Mouse (Mus musculus): ENCODE data around the gene Armc8. TPM values are rescaled to one million over a fixed set of nuclear protein-coding genes. Genes with fewer than 3 reads are reported as not detected.

Gene Armc8
- polyA plus RNA-seq, 1 experiment from 2014 or later: 87.2 TPM

- Histone ChIP-seq H3K27ac (ENCODE audit: low read length) (no peak overlapping the region), H3K4me3 (ENCODE audit: low read depth, low read length) (no peak overlapping the region), H3K4me2 (ENCODE audit: low read length) (no peak overlapping the region), H3K9me3 (replicated peaks; ENCODE audit: control insufficient read depth, low read length, poor library complexity, severe bottlenecking) (no peaks in the 10 kb centered on the region), H3K4me1 (ENCODE audit: control insufficient read depth, insufficient read depth, low read length) (no peaks in the 10 kb centered on the region), H3K27me3 (ENCODE audit: control insufficient read depth, insufficient read depth, low read depth, low read length) (no peaks in the 10 kb centered on the region), H3K9ac (ENCODE audit: low read depth, low read length) (no peak overlapping the region), H3K36me3 (ENCODE audit: control insufficient read depth, insufficient read depth, low read length) (no peaks in the 10 kb centered on the region)
- 95% methylated on average over 2 of the region's 2 CpGs for WGBS
- ATAC-seq: no peak
Measured at GRCm38 (mm10) chr9:99553049-99553448, 15.7 kb downstream of the Armc8 start.

GRCm38 (mm10) chr9:99552068-99552467 lies 16.6 kb downstream of the Armc8 start:
- Histone ChIP-seq H3K27ac (ENCODE audit: low read length) (no peak overlapping the region), H3K9ac (ENCODE audit: low read depth, low read length) (no peak overlapping the region), H3K36me3 (ENCODE audit: control insufficient read depth, insufficient read depth, low read length) (no peaks in the 10 kb centered on the region), H3K27me3 (ENCODE audit: control insufficient read depth, insufficient read depth, low read depth, low read length) (no peaks in the 10 kb centered on the region), H3K4me1 (ENCODE audit: control insufficient read depth, insufficient read depth, low read length) (no peaks in the 10 kb centered on the region), H3K4me2 (ENCODE audit: low read length) (no peak overlapping the region), H3K4me3 (ENCODE audit: low read depth, low read length) (no peak overlapping the region), H3K9me3 (replicated peaks; ENCODE audit: control insufficient read depth, low read length, poor library complexity, severe bottlenecking) (no peaks in the 10 kb centered on the region)
- 93% methylated on average over 2 of the region's 2 CpGs for WGBS
- no peak for ATAC-seq

DNA sequence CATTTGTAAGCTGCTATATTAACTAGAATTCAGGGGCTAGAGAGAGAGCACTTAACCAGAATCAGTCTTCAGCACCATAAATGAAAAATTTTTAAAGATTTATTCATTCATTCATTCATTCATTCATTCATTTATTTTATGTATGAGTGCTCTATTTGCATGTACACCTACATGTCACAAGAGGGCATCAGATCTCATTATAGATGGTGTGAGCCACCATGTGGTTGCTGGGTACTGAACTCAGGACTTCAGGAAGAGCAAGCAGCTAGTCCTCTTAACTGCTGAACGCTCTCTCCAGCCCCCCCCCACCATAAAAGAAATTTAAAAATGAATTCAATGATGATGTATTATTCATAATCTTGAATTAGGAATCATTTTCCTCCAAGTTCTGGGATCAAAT lies 22.4 kb downstream of the Armc8 start:
- Histone ChIP-seq H3K27me3 (ENCODE audit: control insufficient read depth, insufficient read depth, low read depth, low read length) (no peaks in the 10 kb centered on the region), H3K4me1 (ENCODE audit: control insufficient read depth, insufficient read depth, low read length) (no peaks in the 10 kb centered on the region), H3K9me3 (replicated peaks; ENCODE audit: control insufficient read depth, low read length, poor library complexity, severe bottlenecking) (no peaks in the 10 kb centered on the region), H3K27ac (ENCODE audit: low read length) (no peak overlapping the region), H3K9ac (ENCODE audit: low read depth, low read length) (no peak overlapping the region), H3K4me2 (ENCODE audit: low read length) (no peak overlapping the region), H3K36me3 (ENCODE audit: control insufficient read depth, insufficient read depth, low read length) (no peaks in the 10 kb centered on the region), H3K4me3 (ENCODE audit: low read depth, low read length) (no peak overlapping the region)
- WGBS: 96% methylated on average over 1 of the region's 1 CpGs
- ATAC-seq: no peak

DNA sequence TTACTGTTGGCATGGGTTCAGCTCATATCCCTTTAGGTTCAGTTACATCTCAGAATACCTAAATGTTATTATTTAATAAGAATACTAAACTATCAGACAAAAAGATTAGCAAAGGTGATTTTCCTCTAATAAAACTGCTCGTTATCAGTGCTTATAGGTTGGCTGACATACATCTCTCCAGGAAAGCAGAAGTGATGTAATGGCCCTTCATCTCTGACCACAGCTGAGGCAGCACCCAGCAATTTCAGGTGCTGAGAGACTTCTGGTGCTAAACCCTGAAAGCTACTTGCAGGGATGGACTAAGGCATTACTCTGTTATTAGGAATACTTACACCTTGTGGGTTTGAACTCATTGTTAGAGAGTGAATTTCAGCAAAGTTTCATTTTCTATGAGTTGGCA lies 36.8 kb downstream of the Armc8 start:
- no peak overlapping the region for H3K4me2 ChIP-seq (ENCODE audit: low read length)
- no peaks in the 10 kb centered on the region for H3K27me3 ChIP-seq (ENCODE audit: control insufficient read depth, insufficient read depth, low read depth, low read length)
- H3K9ac ChIP-seq (ENCODE audit: low read depth, low read length): no peak overlapping the region
- ATAC-seq: no peak
- H3K27ac ChIP-seq (ENCODE audit: low read length): no peak overlapping the region
- 93% methylated on average over 1 of the region's 1 CpGs for WGBS
- no peaks in the 10 kb centered on the region for H3K4me1 ChIP-seq (ENCODE audit: control insufficient read depth, insufficient read depth, low read length)
- no peak overlapping the region for H3K4me3 ChIP-seq (ENCODE audit: low read depth, low read length)
- H3K36me3 ChIP-seq (ENCODE audit: control insufficient read depth, insufficient read depth, low read length): peaks cover 17% of the 10 kb centered on the region
- H3K9me3 ChIP-seq (replicated peaks; ENCODE audit: control insufficient read depth, low read length, poor library complexity, severe bottlenecking): no peaks in the 10 kb centered on the region

DNA sequence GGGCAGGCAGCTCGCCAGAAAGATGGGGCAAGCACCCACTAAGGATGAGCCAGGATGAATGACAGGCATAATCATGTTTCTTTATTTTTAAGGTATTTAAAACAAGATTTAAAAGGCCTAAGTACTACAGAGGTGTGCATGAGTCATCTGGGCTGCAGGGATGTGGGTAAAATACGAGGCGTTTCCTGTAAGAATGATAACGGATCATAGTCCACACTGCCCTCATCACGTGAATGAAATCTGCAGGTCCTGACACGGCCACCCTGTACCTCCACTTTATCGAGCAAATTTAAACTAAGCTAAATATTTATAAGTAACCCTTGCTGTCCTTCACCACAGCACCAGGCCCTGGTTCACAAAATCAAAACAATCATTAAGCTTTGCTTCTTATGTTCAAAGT lies 62.8 kb downstream of the Armc8 start:
- no peak overlapping the region for H3K27ac ChIP-seq (ENCODE audit: low read length)
- no peaks in the 10 kb centered on the region for H3K27me3 ChIP-seq (ENCODE audit: control insufficient read depth, insufficient read depth, low read depth, low read length)
- no peak overlapping the region for H3K4me2 ChIP-seq (ENCODE audit: low read length)
- H3K9me3 ChIP-seq (replicated peaks; ENCODE audit: control insufficient read depth, low read length, poor library complexity, severe bottlenecking): no peaks in the 10 kb centered on the region
- 89% methylated on average over 7 of the region's 7 CpGs for WGBS
- H3K4me1 ChIP-seq (ENCODE audit: control insufficient read depth, insufficient read depth, low read length): no peaks in the 10 kb centered on the region
- ATAC-seq: no peak
- no peak overlapping the region for H3K4me3 ChIP-seq (ENCODE audit: low read depth, low read length)
- H3K36me3 ChIP-seq (ENCODE audit: control insufficient read depth, insufficient read depth, low read length): 0 out of 2 replicates have a peak, but pooled peaks cover 3% of the 10 kb centered on the region
- no peak overlapping the region for H3K9ac ChIP-seq (ENCODE audit: low read depth, low read length)

DNA sequence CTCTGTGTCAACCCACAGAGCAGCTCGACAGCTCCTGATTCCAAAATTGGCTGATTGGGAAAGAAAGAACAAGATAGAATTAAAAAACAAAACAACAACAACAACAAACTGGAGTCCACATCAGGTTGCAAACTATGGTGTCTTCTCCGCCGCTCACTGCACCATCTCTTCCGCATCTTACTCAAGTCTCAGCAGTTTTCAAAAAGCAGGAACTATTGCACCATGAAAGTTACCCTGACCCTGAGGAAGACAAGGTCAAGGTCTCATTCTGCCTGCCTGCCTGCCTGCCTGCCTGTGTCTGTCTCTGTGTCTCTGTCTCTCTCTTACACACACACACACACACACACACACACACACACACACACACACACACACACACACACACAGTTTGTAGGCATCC lies 69.4 kb downstream of the Armc8 start:
- Histone ChIP-seq H3K4me2 (ENCODE audit: low read length) (no peak overlapping the region), H3K27ac (ENCODE audit: low read length) (no peak overlapping the region), H3K4me1 (ENCODE audit: control insufficient read depth, insufficient read depth, low read length) (no peaks in the 10 kb centered on the region), H3K27me3 (ENCODE audit: control insufficient read depth, insufficient read depth, low read depth, low read length) (no peaks in the 10 kb centered on the region), H3K9me3 (replicated peaks; ENCODE audit: control insufficient read depth, low read length, poor library complexity, severe bottlenecking) (no peaks in the 10 kb centered on the region), H3K4me3 (ENCODE audit: low read depth, low read length) (no peak overlapping the region), H3K9ac (ENCODE audit: low read depth, low read length) (no peak overlapping the region), H3K36me3 (ENCODE audit: control insufficient read depth, insufficient read depth, low read length) (peaks cover 16% of the 10 kb centered on the region)
- ATAC-seq: no peak
- WGBS: 93% methylated on average over 4 of the region's 4 CpGs

GRCm38 (mm10) chr9:99492634-99493200 lies 76.0 kb downstream of the Armc8 start:
- no peak for ATAC-seq

GRCm38 (mm10) chr9:99491050-99491449 lies 77.6 kb downstream of the Armc8 start:
- peaks cover 25% of the 10 kb centered on the region for H3K36me3 ChIP-seq (ENCODE audit: control insufficient read depth, insufficient read depth, low read length)
- ATAC-seq: no peak
- no peak overlapping the region for H3K9ac ChIP-seq (ENCODE audit: low read depth, low read length)
- H3K4me3 ChIP-seq (ENCODE audit: low read depth, low read length): no peak overlapping the region
- no peaks in the 10 kb centered on the region for H3K4me1 ChIP-seq (ENCODE audit: control insufficient read depth, insufficient read depth, low read length)
- no peak overlapping the region for H3K4me2 ChIP-seq (ENCODE audit: low read length)
- no peaks in the 10 kb centered on the region for H3K9me3 ChIP-seq (replicated peaks; ENCODE audit: control insufficient read depth, low read length, poor library complexity, severe bottlenecking)
- WGBS: 94% methylated on average over 4 of the region's 4 CpGs
- H3K27ac ChIP-seq (ENCODE audit: low read length): no peak overlapping the region
- H3K27me3 ChIP-seq (ENCODE audit: control insufficient read depth, insufficient read depth, low read depth, low read length): no peaks in the 10 kb centered on the region

More at GRCm38 (mm10) chr9:99492634-99493200, 76.0 kb downstream of the Armc8 start:
- H3K4me3 ChIP-seq (ENCODE audit: low read depth, low read length): no peak overlapping the region
- H3K27ac ChIP-seq (ENCODE audit: low read length): no peak overlapping the region
- no peaks in the 10 kb centered on the region for H3K4me1 ChIP-seq (ENCODE audit: control insufficient read depth, insufficient read depth, low read length)
- WGBS: 80% methylated on average over 10 of the region's 10 CpGs
- H3K4me2 ChIP-seq (ENCODE audit: low read length): no peak overlapping the region
- H3K9ac ChIP-seq (ENCODE audit: low read depth, low read length): no peak overlapping the region
- H3K9me3 ChIP-seq (replicated peaks; ENCODE audit: control insufficient read depth, low read length, poor library complexity, severe bottlenecking): no peaks in the 10 kb centered on the region
- H3K36me3 ChIP-seq (ENCODE audit: control insufficient read depth, insufficient read depth, low read length): peaks cover 26% of the 10 kb centered on the region
- H3K27me3 ChIP-seq (ENCODE audit: control insufficient read depth, insufficient read depth, low read depth, low read length): no peaks in the 10 kb centered on the region

DNA sequence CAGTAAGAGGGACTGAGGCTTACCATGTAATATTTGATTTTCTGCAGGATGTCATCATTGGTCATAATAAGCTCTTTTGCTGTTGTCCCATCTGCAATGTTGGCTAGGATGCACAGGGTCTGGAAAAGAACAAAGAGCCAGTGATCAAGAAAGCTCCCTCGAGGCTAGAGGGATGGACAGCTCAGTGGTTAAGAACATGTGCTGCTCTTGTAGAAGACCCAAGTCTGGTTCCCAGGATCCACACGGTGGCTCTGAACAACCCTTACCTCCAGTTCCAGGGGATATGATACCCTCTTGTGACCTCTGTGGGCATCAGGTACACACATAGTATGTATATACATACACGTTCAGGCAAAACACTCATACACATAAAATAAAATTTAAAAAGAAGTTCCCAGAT lies 80.9 kb downstream of the Armc8 start:
- Histone ChIP-seq H3K4me2 (ENCODE audit: low read length) (no peak overlapping the region), H3K27ac (ENCODE audit: low read length) (no peak overlapping the region), H3K27me3 (ENCODE audit: control insufficient read depth, insufficient read depth, low read depth, low read length) (no peaks in the 10 kb centered on the region), H3K9ac (ENCODE audit: low read depth, low read length) (no peak overlapping the region), H3K36me3 (ENCODE audit: control insufficient read depth, insufficient read depth, low read length) (peaks cover 12% of the 10 kb centered on the region), H3K4me1 (ENCODE audit: control insufficient read depth, insufficient read depth, low read length) (no peaks in the 10 kb centered on the region), H3K4me3 (ENCODE audit: low read depth, low read length) (no peak overlapping the region), H3K9me3 (replicated peaks; ENCODE audit: control insufficient read depth, low read length, poor library complexity, severe bottlenecking) (no peaks in the 10 kb centered on the region)
- no peak for ATAC-seq
- 92% methylated on average over 3 of the region's 3 CpGs for WGBS
